Mouse (Mus musculus) kidney, adult 2 months (tissue): ENCODE measurements at regions not wholly inside any gene's neighbourhood (a gene's known extent, or its start where the extent isn't known, plus 50 kb on each side); places are given as distances from the start of the nearest gene placed in this dataset.

Experiments
- CTCF ChIP-seq: fragments of 200-500 bp; conservative IDR thresholded peaks from 2 replicates; pipeline ENCODE4 v1.5.1; 2011; ENCODE audit warnings: low read depth, mild to moderate bottlenecking, control low read depth, low read length, moderate library complexity, mixed read lengths; ENCODE audit not compliant: insufficient read depth, insufficient read length
- POLR2A ChIP-seq: fragments of 200-500 bp; IDR thresholded peaks from one replicate; pipeline ENCODE4 v1.6.1; 2011; ENCODE audit warnings: low read depth, low read length, control low read depth

DNA sequence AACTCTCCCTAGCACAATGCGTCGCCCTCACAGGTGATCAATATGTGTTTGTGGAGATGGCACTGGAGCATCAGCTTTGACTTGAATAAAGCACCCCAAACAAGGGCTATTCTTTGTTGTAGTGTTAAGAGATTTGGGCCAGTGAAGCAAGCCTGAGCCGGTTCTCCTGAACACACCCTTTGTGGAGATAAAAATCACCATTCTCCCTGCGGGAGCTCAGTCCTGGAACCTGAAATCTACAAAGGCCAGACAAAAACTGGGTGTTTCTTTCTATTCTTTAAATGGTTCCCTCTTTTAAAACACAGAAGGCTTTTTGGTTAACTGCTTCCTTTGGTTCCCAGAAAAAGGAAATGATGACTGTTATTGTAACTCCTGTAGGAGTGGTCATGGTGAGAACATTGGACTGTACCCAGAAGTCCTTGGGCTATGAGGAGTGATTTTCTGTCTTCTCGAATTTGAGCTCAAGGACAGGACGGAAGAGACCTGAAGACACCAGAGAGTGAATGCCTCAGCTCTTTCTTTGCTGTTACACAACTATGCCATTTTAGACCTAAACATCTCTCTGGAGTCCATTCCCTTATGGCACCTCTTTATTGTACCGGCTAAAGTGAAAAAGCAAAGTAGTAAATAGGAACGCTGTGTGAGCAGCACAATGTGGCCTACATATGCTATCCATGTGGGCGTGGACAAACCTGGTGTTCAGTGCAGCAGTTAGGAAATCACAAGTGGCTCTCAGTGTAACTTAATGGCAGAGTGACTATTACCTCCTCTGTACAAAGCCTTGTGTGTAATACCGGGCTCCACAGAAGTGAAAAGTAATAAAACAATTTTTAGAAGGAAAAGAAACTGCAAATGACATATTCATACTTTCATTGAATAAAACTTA is 149.9 kb upstream of the Veph1 start:
- TF ChIP-seq CTCF (no peak), POLR2A (no peak)
